Mouse (Mus musculus) neural tube, embryonic 13.5 days (tissue): Measurements from ENCODE around the gene Cd300ld5. TPM values are rescaled to one million over a fixed set of nuclear protein-coding genes. Genes with fewer than 3 reads are reported as not detected.
A peak's percentile ranks its signal among the peaks of the same experiment; 100 is the strongest.

Experiments
- ATAC-seq: fragments of 200-750 bp; cut with Nextera tagmentation; 2 replicates; pipeline ENCODE4 v1.8.0; 2017; ENCODE audit warnings: low read depth, mild to moderate bottlenecking, moderate TSS enrichment, moderate library complexity
- H3K27ac ChIP-seq: fragments of 300-500 bp; sonication (generic); replicated peaks from 2 replicates; pipeline ENCODE4 v1.5.1; 2015; ENCODE audit warnings: moderate library complexity, mild to moderate bottlenecking, inconsistent platforms
- H3K27me3 ChIP-seq: fragments of 300-500 bp; sonication (generic); 2 replicates; pipeline ENCODE4 v1.6.1; 2015; ENCODE audit warnings: mild to moderate bottlenecking, inconsistent platforms
- H3K36me3 ChIP-seq: fragments of 300-500 bp; sonication (generic); 2 replicates; pipeline ENCODE4 v1.6.1; 2015; ENCODE audit warnings: mild to moderate bottlenecking, inconsistent platforms
- H3K4me1 ChIP-seq: fragments of 300-500 bp; sonication (generic); replicated peaks from 2 replicates; pipeline ENCODE4 v1.6.1; 2015; ENCODE audit warnings: inconsistent platforms
- H3K4me2 ChIP-seq: fragments of 300-500 bp; sonication (generic); 2 replicates; pipeline ENCODE4 v1.6.1; 2015; ENCODE audit warnings: inconsistent platforms, mild to moderate bottlenecking, moderate library complexity
- H3K4me3 ChIP-seq: fragments of 300-500 bp; sonication (generic); 2 replicates; pipeline ENCODE4 v1.5.1; 2015; ENCODE audit warnings: mild to moderate bottlenecking, inconsistent platforms
- H3K9ac ChIP-seq: fragments of 300-500 bp; sonication (generic); 2 replicates; pipeline ENCODE4 v1.6.1; 2015; ENCODE audit warnings: moderate library complexity, mild to moderate bottlenecking, inconsistent platforms
- H3K9me3 ChIP-seq: fragments of 300-500 bp; sonication (generic); 2 replicates; pipeline ENCODE4 v1.6.1; 2016; ENCODE audit warnings: inconsistent platforms
- WGBS: fragments of 180-500 bp; shearing (Covaris S2); methylation state at CpG from one replicate; pipeline ENCODE4 v1.1.7; 2015; 5-methylcytosine and 5-hydroxymethylcytosine counted together
- polyA plus RNA-seq: library from polyadenylated mRNA; unstranded; fragments of >200 nt; fragmentation: Nextera tagmentation; extraction: Ambion mirVana; gene quantifications from 2 replicates; pipeline ENCODE4 v1.2.1, GENCODE M21; 2015

The Cd300ld5 gene
- polyA plus RNA-seq, 1 experiment from 2014 or later, result not detected

DNA sequence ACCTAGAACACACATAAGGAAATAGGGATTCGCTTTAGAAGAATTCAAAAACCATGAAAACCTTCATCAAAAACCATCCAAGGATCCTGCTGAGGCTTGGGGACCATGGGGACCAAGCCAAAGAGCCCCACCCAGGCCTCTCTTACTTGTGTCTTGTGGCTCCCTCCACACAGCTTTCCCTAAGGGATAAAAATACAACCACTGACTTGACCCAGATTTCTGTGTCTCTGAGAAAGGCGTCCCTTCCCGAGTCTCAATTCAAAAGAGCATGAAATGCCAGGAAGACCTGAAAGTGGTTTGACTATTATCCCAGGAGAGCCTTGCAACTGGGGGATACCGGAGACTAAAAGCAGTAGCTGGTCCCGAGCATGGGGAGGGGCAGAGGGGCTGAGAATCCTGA is 35.4 kb upstream of the Cd300ld5 start:
- WGBS, result 64% methylated on average over 5 of the region's 5 CpGs
- H3K9ac ChIP-seq, result no peak overlapping the region
- H3K27me3 ChIP-seq, result peaks cover 52% of the 10 kb centered on the region
- H3K4me3 ChIP-seq, result no peak overlapping the region
- H3K36me3 ChIP-seq, result no peaks in the 10 kb centered on the region
- no peak overlapping the region for H3K27ac ChIP-seq
- ATAC-seq, result no peak
- peaks cover 19% of the 10 kb centered on the region for H3K4me1 ChIP-seq
- H3K4me2 ChIP-seq, result no peak overlapping the region
- H3K9me3 ChIP-seq, result no peaks in the 10 kb centered on the region

DNA sequence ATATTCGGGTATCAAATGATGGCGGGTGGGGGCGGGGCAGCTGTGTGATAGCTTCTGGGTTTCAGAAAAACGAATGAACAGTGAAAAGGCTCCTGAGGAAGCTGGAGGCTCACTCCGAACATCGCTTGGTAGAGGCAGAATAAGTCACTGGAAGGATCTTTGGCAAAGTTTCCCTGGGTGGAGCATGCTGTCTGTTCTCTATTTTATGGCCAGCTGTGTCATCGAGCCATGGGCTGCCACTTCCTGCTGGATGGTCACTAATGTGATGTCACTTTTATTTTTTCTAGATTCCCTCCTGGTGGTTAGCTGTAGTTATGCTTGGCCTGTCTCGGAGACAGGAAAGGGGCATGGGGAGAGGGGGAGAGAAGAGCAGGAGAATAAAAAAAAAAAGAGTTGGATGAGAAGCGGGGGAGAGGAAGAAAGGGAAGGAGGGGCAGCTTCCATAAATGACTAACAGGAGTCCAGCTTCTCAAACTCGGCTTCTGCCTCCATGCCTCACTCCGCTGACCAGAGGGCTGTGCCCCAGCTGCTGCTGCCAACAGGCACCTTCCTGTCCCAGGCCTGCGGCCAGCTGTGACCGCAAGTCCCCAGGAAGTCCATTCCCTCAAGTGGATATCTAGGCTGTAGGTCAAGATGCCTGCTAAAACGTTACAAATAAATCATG is 34.2 kb upstream of the Cd300ld5 start:
- Histone ChIP-seq H3K36me3 (no peaks in the 10 kb centered on the region), H3K4me2 (peak overlapping the region; percentile 47), H3K9me3 (no peaks in the 10 kb centered on the region), H3K27ac (peak overlapping the region; percentile 57), H3K4me3 (peak overlapping the region; percentile 5; the same call in 1 of the 2 replicates), H3K4me1 (peaks cover 19% of the 10 kb centered on the region), H3K27me3 (peaks cover 57% of the 10 kb centered on the region), H3K9ac (0 out of 2 replicates have a peak overlapping the region, but pooled peaks have one; percentile 19)
- no peak for ATAC-seq
- WGBS, result 15% methylated on average over 13 of the region's 14 CpGs

DNA sequence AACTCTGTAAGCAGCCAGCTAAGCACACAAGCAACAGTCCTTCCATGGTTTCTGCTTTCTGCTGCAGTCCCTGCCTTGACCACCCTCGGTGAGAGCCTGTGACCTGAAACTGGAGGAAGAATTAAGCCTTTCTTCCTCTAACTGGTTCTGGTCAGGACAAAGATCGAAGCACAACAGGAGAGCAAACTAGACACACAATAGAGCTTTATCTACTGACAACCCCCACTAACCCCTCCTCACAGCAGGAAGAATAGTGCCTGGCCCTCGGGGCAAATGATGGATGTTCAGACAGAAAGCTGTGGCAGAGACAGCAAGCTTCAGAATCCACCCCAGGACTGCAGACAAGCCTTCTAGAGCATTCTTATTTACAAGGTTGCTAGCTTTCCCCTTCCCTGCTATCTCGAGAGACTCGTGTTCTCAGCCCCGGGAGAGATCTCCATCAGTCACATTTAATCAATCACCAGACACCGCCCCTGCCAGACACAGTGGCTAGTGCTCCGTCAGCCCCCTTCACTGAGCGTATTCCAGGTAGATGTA is 33.5 kb upstream of the Cd300ld5 start:
- 3% methylated on average over 9 of the region's 9 CpGs for WGBS
- ATAC-seq, result peak; percentile 40; the same call in 1 of the 2 replicates
- H3K27me3 ChIP-seq, result peaks cover 55% of the 10 kb centered on the region
- no peaks in the 10 kb centered on the region for H3K36me3 ChIP-seq
- peak overlapping the region; percentile 57 for H3K27ac ChIP-seq
- no peaks in the 10 kb centered on the region for H3K9me3 ChIP-seq
- peak overlapping the region; percentile 47 for H3K4me2 ChIP-seq
- 0 out of 2 replicates have a peak overlapping the region, but pooled peaks have one; percentile 19 for H3K9ac ChIP-seq
- H3K4me1 ChIP-seq, result peaks cover 19% of the 10 kb centered on the region
- H3K4me3 ChIP-seq, result peak overlapping the region; percentile 5; the same call in 1 of the 2 replicates

DNA sequence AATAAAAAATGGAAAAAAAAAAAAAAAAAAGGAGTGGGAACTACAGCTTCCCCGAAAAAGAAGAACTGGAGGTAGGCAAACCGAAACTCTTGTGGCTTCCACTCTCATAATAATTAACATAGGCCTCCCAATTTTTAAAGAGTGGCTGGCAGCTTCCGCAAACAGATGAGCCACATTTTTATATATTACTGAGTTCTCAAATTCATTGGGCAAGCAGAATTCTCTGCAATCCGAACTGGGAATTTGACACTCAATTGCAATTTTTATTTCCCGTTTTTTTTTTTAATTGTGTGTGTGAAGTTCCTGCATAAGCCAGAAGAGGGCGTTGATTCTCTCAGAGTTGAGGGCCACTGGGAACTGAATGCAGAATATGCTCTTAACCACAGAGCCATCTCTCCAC is 29.2 kb upstream of the Cd300ld5 start:
- Histone ChIP-seq H3K9me3 (no peaks in the 10 kb centered on the region), H3K9ac (no peak overlapping the region), H3K4me3 (no peak overlapping the region), H3K27ac (no peak overlapping the region), H3K4me2 (no peak overlapping the region), H3K4me1 (peaks cover 14% of the 10 kb centered on the region), H3K36me3 (no peaks in the 10 kb centered on the region), H3K27me3 (peaks cover 38% of the 10 kb centered on the region)
- ATAC-seq, result no peak
- whole genome bisulfite sequencing, result 73% methylated on average over 6 of the region's 6 CpGs

DNA sequence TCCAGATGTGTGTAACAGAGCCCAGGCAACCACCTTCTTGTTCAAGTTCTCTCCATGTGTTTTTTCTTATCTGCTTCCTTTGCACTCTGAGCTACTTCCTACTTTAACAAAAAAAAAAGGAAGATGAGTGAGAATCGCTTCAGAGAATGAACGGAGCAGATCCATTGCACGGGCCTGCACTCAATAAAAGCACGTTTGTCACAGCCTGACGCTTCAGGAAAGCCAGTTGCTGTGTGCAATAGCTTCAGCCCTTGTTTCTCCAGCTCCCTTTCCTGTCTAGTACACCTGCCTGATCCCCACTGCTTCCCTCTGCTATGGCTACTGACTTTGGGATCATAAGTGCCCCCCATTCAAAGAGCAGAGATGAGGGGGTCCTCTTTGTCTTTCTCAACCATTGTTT is 24.5 kb upstream of the Cd300ld5 start, which contains the start of gene Cd300e:
Gene Cd300e, minus strand, starts transcription at position 101 of the 400 bp plus-strand sequence.
- Histone ChIP-seq H3K9ac (no peak within 1 kb of the TSS), H3K4me1 (no peaks in the 10 kb centered on the region), H3K4me2 (no peak within 1 kb of the TSS), H3K27ac (no peak within 1 kb of the TSS), H3K27me3 (peaks cover 9% of the 10 kb centered on the region; the same call in 1 of the 2 replicates), H3K4me3 (no peak within 1 kb of the TSS), H3K9me3 (no peaks in the 10 kb centered on the region), H3K36me3 (no peaks in the 10 kb centered on the region)
- WGBS, result 33% methylated on average over 5 of the region's 5 CpGs
- ATAC-seq, result no peak

DNA sequence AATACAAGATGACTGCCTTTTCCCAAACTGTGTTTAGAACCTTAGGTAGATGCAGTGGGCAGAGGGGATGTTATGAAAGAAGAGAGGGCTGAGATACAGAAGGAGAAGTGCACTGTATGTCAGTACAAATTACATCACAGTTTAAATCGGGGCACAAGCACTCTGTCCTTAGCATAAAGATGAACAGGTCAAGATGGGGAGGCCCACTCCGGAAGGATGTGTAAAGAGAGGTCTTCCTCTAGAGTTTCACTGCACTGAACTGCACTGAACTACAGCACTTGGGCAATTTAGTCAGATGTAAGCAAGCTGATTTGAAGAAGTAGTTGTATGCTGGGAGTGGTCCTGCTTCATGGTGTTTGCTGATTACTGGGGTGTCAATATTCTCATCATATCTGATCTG is 22.2 kb upstream of the Cd300ld5 start:
- no peaks in the 10 kb centered on the region for H3K4me1 ChIP-seq
- 94% methylated on average over 2 of the region's 2 CpGs for WGBS
- no peak for ATAC-seq
- H3K36me3 ChIP-seq, result no peaks in the 10 kb centered on the region
- H3K27ac ChIP-seq, result no peak overlapping the region
- H3K9me3 ChIP-seq, result no peaks in the 10 kb centered on the region
- H3K9ac ChIP-seq, result no peak overlapping the region
- no peak overlapping the region for H3K4me2 ChIP-seq
- peaks cover 9% of the 10 kb centered on the region; the same call in 1 of the 2 replicates for H3K27me3 ChIP-seq
- H3K4me3 ChIP-seq, result no peak overlapping the region

DNA sequence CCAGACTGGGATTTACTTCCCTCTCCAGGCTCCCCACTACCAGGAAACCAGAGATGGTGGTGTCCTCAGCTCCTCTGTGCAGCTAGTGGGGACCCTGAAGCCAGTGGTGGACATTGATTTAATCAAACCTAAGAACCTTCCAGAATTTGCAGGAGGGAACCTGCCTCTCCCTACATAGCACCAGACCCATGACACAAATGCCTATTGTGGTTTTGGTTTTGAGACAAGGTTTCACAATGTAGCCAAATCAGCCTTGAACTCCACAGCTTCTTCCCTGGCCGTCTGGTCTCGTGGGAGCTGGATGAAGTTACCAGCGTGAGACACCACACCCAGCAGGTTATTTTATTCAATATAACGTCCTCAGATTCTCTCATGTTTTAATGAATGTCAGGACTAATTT is 21.1 kb upstream of the Cd300ld5 start:
- peaks cover 7% of the 10 kb centered on the region; the same call in 1 of the 2 replicates for H3K27me3 ChIP-seq
- H3K9ac ChIP-seq, result no peak overlapping the region
- no peak overlapping the region for H3K4me2 ChIP-seq
- H3K36me3 ChIP-seq, result no peaks in the 10 kb centered on the region
- no peak for ATAC-seq
- H3K4me3 ChIP-seq, result no peak overlapping the region
- H3K27ac ChIP-seq, result no peak overlapping the region
- no peaks in the 10 kb centered on the region for H3K9me3 ChIP-seq
- WGBS, result 79% methylated on average over 4 of the region's 4 CpGs
- H3K4me1 ChIP-seq, result no peaks in the 10 kb centered on the region

DNA sequence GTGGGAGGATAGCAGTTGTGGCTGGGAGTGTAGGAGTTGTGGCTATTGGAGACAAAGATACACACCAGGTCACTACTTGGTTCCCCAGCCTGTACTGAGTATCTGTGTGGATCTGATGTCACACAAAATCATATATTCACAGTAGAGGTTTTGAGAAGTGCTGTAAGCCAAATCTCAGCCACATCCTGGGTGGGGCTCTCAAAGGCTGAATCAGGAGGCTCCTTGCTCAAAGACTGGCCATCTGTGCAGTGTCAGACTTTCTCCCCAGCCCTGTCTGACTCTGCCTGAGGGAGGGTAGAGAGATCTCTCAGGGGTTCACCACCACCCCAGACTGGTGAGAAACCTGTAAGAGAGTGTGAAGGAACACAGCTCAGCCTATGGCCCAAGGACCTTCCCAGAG is 17.0 kb upstream of the Cd300ld5 start:
- no peak overlapping the region for H3K9ac ChIP-seq
- no peak overlapping the region for H3K27ac ChIP-seq
- H3K4me3 ChIP-seq, result no peak overlapping the region
- ATAC-seq, result no peak
- H3K4me1 ChIP-seq, result no peaks in the 10 kb centered on the region
- no peaks in the 10 kb centered on the region for H3K9me3 ChIP-seq
- H3K4me2 ChIP-seq, result no peak overlapping the region
- H3K36me3 ChIP-seq, result no peaks in the 10 kb centered on the region
- H3K27me3 ChIP-seq, result peaks cover 12% of the 10 kb centered on the region

DNA sequence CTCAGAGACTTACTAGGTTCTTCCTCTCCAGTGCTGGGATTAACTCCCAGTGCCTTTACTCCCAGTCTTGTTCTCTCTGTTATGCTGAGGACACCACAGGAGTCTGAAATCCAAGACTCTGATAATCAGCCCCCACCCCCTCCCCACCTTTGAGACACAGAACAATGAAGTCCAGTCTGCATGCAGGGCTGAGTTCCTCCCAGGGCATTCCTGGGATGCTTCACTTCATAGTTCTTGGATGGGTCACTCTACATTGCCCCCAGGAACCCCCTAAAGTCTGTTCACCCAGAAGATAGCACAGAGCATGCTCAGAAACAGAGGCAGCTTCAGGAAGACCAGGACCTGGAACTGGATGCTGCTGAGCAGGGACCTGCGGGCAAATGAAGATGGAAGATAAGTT is 15.4 kb upstream of the Cd300ld5 start:
- peaks cover 12% of the 10 kb centered on the region for H3K27me3 ChIP-seq
- ATAC-seq, result no peak
- WGBS, result 90% methylated on average over 1 of the region's 1 CpGs
- no peak overlapping the region for H3K4me2 ChIP-seq
- no peaks in the 10 kb centered on the region for H3K4me1 ChIP-seq
- H3K36me3 ChIP-seq, result no peaks in the 10 kb centered on the region
- no peak overlapping the region for H3K27ac ChIP-seq
- H3K9ac ChIP-seq, result no peak overlapping the region
- no peak overlapping the region for H3K4me3 ChIP-seq
- H3K9me3 ChIP-seq, result no peaks in the 10 kb centered on the region

DNA sequence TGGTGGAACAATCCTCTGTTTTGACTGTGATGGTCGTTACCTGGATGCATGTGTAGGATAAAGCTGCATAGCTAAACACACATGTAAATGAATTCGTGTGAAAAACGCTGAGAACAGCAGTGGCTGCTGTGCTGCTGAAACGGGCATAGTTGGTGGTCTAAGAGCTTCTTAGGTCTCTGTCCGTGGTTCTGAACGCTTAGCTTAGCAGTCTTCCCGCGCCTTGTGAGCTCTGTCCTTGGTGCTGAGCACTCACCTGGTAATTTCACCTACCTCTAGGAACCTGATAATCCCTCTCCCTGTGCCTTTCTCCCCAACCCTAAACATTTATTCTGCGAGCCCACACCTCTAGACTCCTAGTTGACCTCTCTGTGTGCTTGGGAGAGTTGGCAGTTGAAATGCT is 14.6 kb upstream of the Cd300ld5 start:
- no peak for ATAC-seq
- no peak overlapping the region for H3K4me3 ChIP-seq
- H3K9me3 ChIP-seq, result no peaks in the 10 kb centered on the region
- H3K27me3 ChIP-seq, result peaks cover 12% of the 10 kb centered on the region
- no peaks in the 10 kb centered on the region for H3K4me1 ChIP-seq
- H3K4me2 ChIP-seq, result no peak overlapping the region
- no peaks in the 10 kb centered on the region for H3K36me3 ChIP-seq
- H3K27ac ChIP-seq, result no peak overlapping the region
- no peak overlapping the region for H3K9ac ChIP-seq
- WGBS, result 5% methylated on average over 9 of the region's 9 CpGs

DNA sequence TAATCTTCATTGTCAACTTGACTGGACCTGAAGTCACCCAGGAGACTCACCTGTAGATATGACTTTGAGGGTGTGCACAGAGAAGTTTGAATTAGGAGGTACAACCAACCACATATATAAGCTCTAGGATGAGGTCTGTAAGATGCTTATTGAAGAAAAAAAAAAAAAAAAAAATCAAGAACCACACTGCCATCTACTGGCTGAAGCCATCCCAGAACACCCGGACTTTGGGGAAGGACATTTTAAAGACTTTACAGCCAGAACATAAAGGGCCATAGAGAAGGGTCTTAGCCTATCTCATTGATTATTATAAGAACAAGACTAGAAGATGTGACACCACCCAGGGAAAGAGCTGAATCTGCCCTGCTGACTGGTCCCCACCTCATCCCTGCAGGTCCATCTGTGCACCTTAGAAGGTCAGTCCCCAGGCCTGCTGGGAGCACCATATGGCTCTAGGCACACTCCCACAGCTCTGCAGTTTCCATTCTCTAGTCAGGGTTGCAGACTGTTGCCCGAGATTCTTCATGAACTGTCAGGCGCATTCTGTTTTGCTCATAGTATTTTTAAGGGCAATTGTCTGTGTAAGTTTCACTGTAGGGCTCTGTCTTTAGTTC is 11.8 kb upstream of the Cd300ld5 start:
- no peak overlapping the region for H3K4me2 ChIP-seq

DNA sequence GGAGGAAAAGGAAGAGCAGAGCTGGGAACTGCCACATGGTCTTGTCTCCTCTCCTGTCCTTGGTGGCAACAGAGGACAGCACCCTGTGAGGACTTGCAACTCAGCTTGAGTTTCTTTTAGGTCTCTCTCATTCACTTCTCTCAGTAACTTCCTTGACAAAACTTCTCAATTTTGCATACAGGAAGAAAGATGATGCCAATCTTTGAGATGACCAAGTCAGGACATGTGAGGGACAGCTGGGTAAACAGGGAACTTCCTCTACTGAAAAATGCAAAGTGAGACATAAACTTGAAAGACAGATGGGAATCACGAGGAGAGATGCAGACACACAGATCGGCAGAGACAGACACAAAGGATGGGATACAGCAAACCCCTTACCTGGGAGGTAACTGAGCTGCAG is 10.7 kb upstream of the Cd300ld5 start, which contains the start of gene Cd300ld3:
Gene Cd300ld3, minus strand, starts transcription at position 151 of the 400 bp plus-strand sequence.
- Histone ChIP-seq H3K4me3 (no peak within 1 kb of the TSS), H3K9ac (no peak within 1 kb of the TSS), H3K4me1 (no peaks in the 10 kb centered on the region), H3K27me3 (peaks cover 12% of the 10 kb centered on the region), H3K36me3 (no peaks in the 10 kb centered on the region), H3K9me3 (no peaks in the 10 kb centered on the region), H3K27ac (no peak within 1 kb of the TSS), H3K4me2 (no peak within 1 kb of the TSS)
- 79% methylated on average over 2 of the region's 2 CpGs for WGBS
- ATAC-seq, result no peak

More for the DNA sequence above, 11.8 kb upstream of the Cd300ld5 start:
- H3K4me1 ChIP-seq, result no peaks in the 10 kb centered on the region
- peaks cover 12% of the 10 kb centered on the region for H3K27me3 ChIP-seq
- ATAC-seq, result no peak
- H3K9me3 ChIP-seq, result no peaks in the 10 kb centered on the region
- H3K27ac ChIP-seq, result no peak overlapping the region
- H3K9ac ChIP-seq, result no peak overlapping the region
- WGBS, result 52% methylated on average over 3 of the region's 3 CpGs
- H3K36me3 ChIP-seq, result no peaks in the 10 kb centered on the region
- H3K4me3 ChIP-seq, result no peak overlapping the region
